Mouse (Mus musculus): ENCODE results near the gene Afdn. TPM values are rescaled to one million over a fixed set of nuclear protein-coding genes. Genes with fewer than 3 reads are reported as not detected.

The Afdn gene
- polyA plus RNA-seq (2014; fragmentation: Nextera tagmentation; extraction: Ambion mirVana): 34.3 and 34.6 TPM in 2 replicates

GRCm38 (mm10) chr17:13759853-13760627, at the start of gene Afdn:
TSS of gene Afdn (plus strand) at chr17:13760539.
- Histone ChIP-seq H3K4me3 (ENCODE audit: low read depth, low read length) (peak within 1 kb of the TSS; percentile 74), H3K4me2 (peak within 1 kb of the TSS; percentile 82), H3K27me3 (replicated peaks; ENCODE audit: control insufficient read depth, insufficient read depth, low read length) (peaks cover 40% of the 10 kb centered on the region), H3K27ac (ENCODE audit: low read depth, low read length) (peak within 1 kb of the TSS; percentile 79), H3K9ac (ENCODE audit: low read depth, low read length) (peak within 1 kb of the TSS; percentile 67), H3K4me1 (replicated peaks; ENCODE audit: control insufficient read depth, insufficient read depth, low read length) (no peaks in the 10 kb centered on the region), H3K9me3 (ENCODE audit: control insufficient read depth, low read length) (no peaks in the 10 kb centered on the region), H3K36me3 (ENCODE audit: control insufficient read depth, insufficient read depth, low read length) (no peaks in the 10 kb centered on the region)
- peak; percentile 84 for ATAC-seq (replicated peaks; ENCODE audit: low FRiP score)
- under 1% methylated on average over 102 of the region's 108 CpGs for WGBS
- DNase-seq (ENCODE audit: low spot score): peak; percentile 76

GRCm38 (mm10) chr17:13711173-13711572, 49.2 kb upstream of the Afdn start:
- 62% methylated on average over 5 of the region's 5 CpGs for WGBS
- no peak overlapping the region for H3K4me2 ChIP-seq

GRCm38 (mm10) chr17:13712116-13712515, 48.2 kb upstream of the Afdn start:
- Histone ChIP-seq H3K4me2 (no peak overlapping the region), H3K4me3 (ENCODE audit: low read depth, low read length) (no peak overlapping the region), H3K36me3 (ENCODE audit: control insufficient read depth, insufficient read depth, low read length) (no peaks in the 10 kb centered on the region), H3K27me3 (replicated peaks; ENCODE audit: control insufficient read depth, insufficient read depth, low read length) (no peaks in the 10 kb centered on the region), H3K27ac (ENCODE audit: low read depth, low read length) (no peak overlapping the region), H3K9ac (ENCODE audit: low read depth, low read length) (no peak overlapping the region), H3K9me3 (ENCODE audit: control insufficient read depth, low read length) (no peaks in the 10 kb centered on the region), H3K4me1 (replicated peaks; ENCODE audit: control insufficient read depth, insufficient read depth, low read length) (0 out of 2 replicates have a peak, but pooled peaks cover 2% of the 10 kb centered on the region)
- DNase-seq (ENCODE audit: low spot score) (no peak), ATAC-seq (replicated peaks; ENCODE audit: low FRiP score) (no peak)
- 62% methylated on average over 6 of the region's 6 CpGs for WGBS

More at GRCm38 (mm10) chr17:13711173-13711572, 49.2 kb upstream of the Afdn start:
- Histone ChIP-seq H3K9ac (ENCODE audit: low read depth, low read length) (no peak overlapping the region), H3K4me3 (ENCODE audit: low read depth, low read length) (no peak overlapping the region), H3K36me3 (ENCODE audit: control insufficient read depth, insufficient read depth, low read length) (no peaks in the 10 kb centered on the region), H3K27me3 (replicated peaks; ENCODE audit: control insufficient read depth, insufficient read depth, low read length) (no peaks in the 10 kb centered on the region), H3K4me1 (replicated peaks; ENCODE audit: control insufficient read depth, insufficient read depth, low read length) (0 out of 2 replicates have a peak, but pooled peaks cover 2% of the 10 kb centered on the region), H3K27ac (ENCODE audit: low read depth, low read length) (no peak overlapping the region), H3K9me3 (ENCODE audit: control insufficient read depth, low read length) (no peaks in the 10 kb centered on the region)
- ATAC-seq (replicated peaks; ENCODE audit: low FRiP score) (no peak), DNase-seq (ENCODE audit: low spot score) (no peak)

GRCm38 (mm10) chr17:13712518-13712917, 47.8 kb upstream of the Afdn start:
- Histone ChIP-seq H3K4me3 (ENCODE audit: low read depth, low read length) (no peak overlapping the region), H3K27me3 (replicated peaks; ENCODE audit: control insufficient read depth, insufficient read depth, low read length) (no peaks in the 10 kb centered on the region), H3K9ac (ENCODE audit: low read depth, low read length) (no peak overlapping the region), H3K4me1 (replicated peaks; ENCODE audit: control insufficient read depth, insufficient read depth, low read length) (0 out of 2 replicates have a peak, but pooled peaks cover 2% of the 10 kb centered on the region), H3K36me3 (ENCODE audit: control insufficient read depth, insufficient read depth, low read length) (no peaks in the 10 kb centered on the region), H3K9me3 (ENCODE audit: control insufficient read depth, low read length) (no peaks in the 10 kb centered on the region), H3K4me2 (no peak overlapping the region), H3K27ac (ENCODE audit: low read depth, low read length) (no peak overlapping the region)
- ATAC-seq (replicated peaks; ENCODE audit: low FRiP score) (no peak), DNase-seq (ENCODE audit: low spot score) (no peak)
- 93% methylated on average over 3 of the region's 3 CpGs for WGBS

GRCm38 (mm10) chr17:13714128-13714527, 46.2 kb upstream of the Afdn start:
- Histone ChIP-seq H3K9ac (ENCODE audit: low read depth, low read length) (no peak overlapping the region), H3K9me3 (ENCODE audit: control insufficient read depth, low read length) (no peaks in the 10 kb centered on the region), H3K27ac (ENCODE audit: low read depth, low read length) (no peak overlapping the region), H3K4me3 (ENCODE audit: low read depth, low read length) (no peak overlapping the region), H3K4me1 (replicated peaks; ENCODE audit: control insufficient read depth, insufficient read depth, low read length) (0 out of 2 replicates have a peak, but pooled peaks cover 2% of the 10 kb centered on the region), H3K36me3 (ENCODE audit: control insufficient read depth, insufficient read depth, low read length) (no peaks in the 10 kb centered on the region), H3K4me2 (no peak overlapping the region), H3K27me3 (replicated peaks; ENCODE audit: control insufficient read depth, insufficient read depth, low read length) (no peaks in the 10 kb centered on the region)
- 80% methylated on average over 4 of the region's 4 CpGs for WGBS
- ATAC-seq (replicated peaks; ENCODE audit: low FRiP score) (no peak), DNase-seq (ENCODE audit: low spot score) (no peak)

GRCm38 (mm10) chr17:13714654-13715053, 45.7 kb upstream of the Afdn start:
- 70% methylated on average over 4 of the region's 4 CpGs for WGBS
- H3K9me3 ChIP-seq (ENCODE audit: control insufficient read depth, low read length): no peaks in the 10 kb centered on the region
- no peak overlapping the region for H3K4me2 ChIP-seq
- H3K27ac ChIP-seq (ENCODE audit: low read depth, low read length): no peak overlapping the region
- H3K9ac ChIP-seq (ENCODE audit: low read depth, low read length): no peak overlapping the region
- 0 out of 2 replicates have a peak, but pooled peaks cover 2% of the 10 kb centered on the region for H3K4me1 ChIP-seq (replicated peaks; ENCODE audit: control insufficient read depth, insufficient read depth, low read length)
- ATAC-seq (replicated peaks; ENCODE audit: low FRiP score) (no peak), DNase-seq (ENCODE audit: low spot score) (no peak)
- no peaks in the 10 kb centered on the region for H3K36me3 ChIP-seq (ENCODE audit: control insufficient read depth, insufficient read depth, low read length)
- H3K27me3 ChIP-seq (replicated peaks; ENCODE audit: control insufficient read depth, insufficient read depth, low read length): no peaks in the 10 kb centered on the region
- H3K4me3 ChIP-seq (ENCODE audit: low read depth, low read length): no peak overlapping the region

- H3K36me3 ChIP-seq (ENCODE audit: control insufficient read depth, insufficient read depth, low read length): no peaks in the 10 kb centered on the region
- no peaks in the 10 kb centered on the region for H3K4me1 ChIP-seq (replicated peaks; ENCODE audit: control insufficient read depth, insufficient read depth, low read length)
- no peak overlapping the region for H3K27ac ChIP-seq (ENCODE audit: low read depth, low read length)
- no peaks in the 10 kb centered on the region for H3K9me3 ChIP-seq (ENCODE audit: control insufficient read depth, low read length)
- DNase-seq (ENCODE audit: low spot score) (no peak), ATAC-seq (replicated peaks; ENCODE audit: low FRiP score) (no peak)
- H3K4me2 ChIP-seq: no peak overlapping the region
- no peak overlapping the region for H3K4me3 ChIP-seq (ENCODE audit: low read depth, low read length)
- no peak overlapping the region for H3K9ac ChIP-seq (ENCODE audit: low read depth, low read length)
- WGBS: 62% methylated on average over 9 of the region's 9 CpGs
- no peaks in the 10 kb centered on the region for H3K27me3 ChIP-seq (replicated peaks; ENCODE audit: control insufficient read depth, insufficient read depth, low read length)
These were observed 44.8 kb upstream of the Afdn start for GRCm38 (mm10) chr17:13715511-13715910.

- Histone ChIP-seq H3K4me1 (replicated peaks; ENCODE audit: control insufficient read depth, insufficient read depth, low read length) (no peaks in the 10 kb centered on the region), H3K9me3 (ENCODE audit: control insufficient read depth, low read length) (no peaks in the 10 kb centered on the region), H3K9ac (ENCODE audit: low read depth, low read length) (no peak overlapping the region), H3K36me3 (ENCODE audit: control insufficient read depth, insufficient read depth, low read length) (no peaks in the 10 kb centered on the region), H3K4me2 (no peak overlapping the region), H3K27me3 (replicated peaks; ENCODE audit: control insufficient read depth, insufficient read depth, low read length) (no peaks in the 10 kb centered on the region), H3K27ac (ENCODE audit: low read depth, low read length) (no peak overlapping the region), H3K4me3 (ENCODE audit: low read depth, low read length) (no peak overlapping the region)
- DNase-seq (ENCODE audit: low spot score) (no peak), ATAC-seq (replicated peaks; ENCODE audit: low FRiP score) (no peak)
- 77% methylated on average over 6 of the region's 6 CpGs for WGBS
These were observed 44.0 kb upstream of the Afdn start for GRCm38 (mm10) chr17:13716336-13716735.

GRCm38 (mm10) chr17:13717428-13717827, 42.9 kb upstream of the Afdn start:
- DNase-seq (ENCODE audit: low spot score) (no peak), ATAC-seq (replicated peaks; ENCODE audit: low FRiP score) (no peak)
- Histone ChIP-seq H3K9ac (ENCODE audit: low read depth, low read length) (no peak overlapping the region), H3K4me2 (no peak overlapping the region), H3K4me3 (ENCODE audit: low read depth, low read length) (no peak overlapping the region), H3K27ac (ENCODE audit: low read depth, low read length) (no peak overlapping the region), H3K4me1 (replicated peaks; ENCODE audit: control insufficient read depth, insufficient read depth, low read length) (no peaks in the 10 kb centered on the region), H3K36me3 (ENCODE audit: control insufficient read depth, insufficient read depth, low read length) (no peaks in the 10 kb centered on the region), H3K9me3 (ENCODE audit: control insufficient read depth, low read length) (no peaks in the 10 kb centered on the region), H3K27me3 (replicated peaks; ENCODE audit: control insufficient read depth, insufficient read depth, low read length) (no peaks in the 10 kb centered on the region)
- 86% methylated on average over 11 of the region's 11 CpGs for WGBS

Measured in liver, embryonic 11.5 days (tissue).